Mouse (Mus musculus) brain, embryonic 14.5 days (tissue): Measurements from ENCODE around the gene Nkain2.

Experiments used
- CTCF ChIP-seq: fragments of 200-500 bp; IDR thresholded peaks from 2 replicates; pipeline ENCODE4 v1.5.1; 2012; ENCODE audit warnings: inconsistent platforms, mild to moderate bottlenecking, moderate library complexity, borderline replicate concordance; ENCODE audit not compliant: insufficient read depth, insufficient read length; ENCODE audit errors: extremely low read depth
- POLR2A ChIP-seq: fragments of 200-500 bp; IDR thresholded peaks from 2 replicates; pipeline ENCODE4 v1.6.1; 2012; ENCODE audit warnings: mild to moderate bottlenecking, inconsistent platforms, borderline replicate concordance; ENCODE audit not compliant: poor library complexity, insufficient read depth, insufficient read length, severe bottlenecking; ENCODE audit errors: extremely low read depth

DNA sequence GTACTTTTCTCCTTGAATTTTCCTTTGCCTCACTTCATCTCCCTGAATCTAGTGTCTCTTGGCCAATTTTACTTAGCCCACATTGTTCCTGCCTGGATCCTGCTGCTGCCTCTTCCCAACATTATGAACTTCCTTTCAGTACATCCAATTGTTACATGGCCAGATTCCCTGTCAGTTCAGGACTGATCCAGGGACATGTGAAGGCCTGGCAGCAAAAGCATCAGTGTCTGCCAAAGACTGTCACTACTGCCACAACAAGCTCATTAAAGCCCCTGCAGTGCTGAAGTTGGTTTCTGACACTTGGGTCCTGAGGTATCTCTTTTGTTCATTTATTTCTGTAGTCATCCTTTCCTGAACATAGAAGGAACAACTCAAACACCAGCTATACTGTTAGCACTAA lies 649.1 kb downstream of the Nkain2 start:
- no peak for TF ChIP-seq POLR2A
- TF ChIP-seq CTCF: no peak
